Mouse (Mus musculus) megakaryocyte, embryonic 14.5 days (primary cell): Measurements from ENCODE around the gene Bola2.

Source experiments
- FLI1 ChIP-seq: IDR thresholded peaks from 2 replicates; pipeline ENCODE4 v1.6.1; 2012; ENCODE audit warnings: low read length, inconsistent platforms, mixed read lengths
- GATA1 ChIP-seq: IDR thresholded peaks from 3 replicates; pipeline ENCODE4 v1.6.1; 2012; ENCODE audit warnings: mixed read lengths, low read length, inconsistent platforms, borderline replicate concordance

DNA sequence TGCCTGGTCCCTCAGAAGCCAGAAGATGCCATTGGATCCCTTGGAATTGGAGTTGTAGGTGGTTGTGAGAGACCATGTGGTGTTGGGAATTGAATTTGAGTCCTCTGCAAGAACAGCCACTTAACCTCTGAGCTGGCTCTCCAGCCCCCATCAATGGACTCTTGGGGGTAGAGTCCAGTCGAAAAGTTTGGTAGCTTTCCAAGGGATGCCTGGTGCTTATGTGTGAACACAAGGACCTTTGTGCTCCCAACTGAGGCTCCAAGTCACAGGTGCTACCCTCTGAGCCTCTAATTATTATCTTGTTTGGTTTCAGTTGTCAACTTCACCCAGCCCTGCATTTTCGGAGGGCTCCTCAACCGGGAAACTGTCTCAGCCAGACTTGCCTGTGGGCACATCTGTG, 4.5 kb upstream of the Bola2 start:
- no peak for TF ChIP-seq GATA1
- TF ChIP-seq FLI1: no peak
